Mouse (Mus musculus): ENCODE results near the gene Ccdc126. TPM values are rescaled to one million over a fixed set of nuclear protein-coding genes. Genes with fewer than 3 reads are reported as not detected.

Ccdc126 gene
- polyA plus RNA-seq (2017; shearing (Covaris generic)): 11.9 TPM

DNA sequence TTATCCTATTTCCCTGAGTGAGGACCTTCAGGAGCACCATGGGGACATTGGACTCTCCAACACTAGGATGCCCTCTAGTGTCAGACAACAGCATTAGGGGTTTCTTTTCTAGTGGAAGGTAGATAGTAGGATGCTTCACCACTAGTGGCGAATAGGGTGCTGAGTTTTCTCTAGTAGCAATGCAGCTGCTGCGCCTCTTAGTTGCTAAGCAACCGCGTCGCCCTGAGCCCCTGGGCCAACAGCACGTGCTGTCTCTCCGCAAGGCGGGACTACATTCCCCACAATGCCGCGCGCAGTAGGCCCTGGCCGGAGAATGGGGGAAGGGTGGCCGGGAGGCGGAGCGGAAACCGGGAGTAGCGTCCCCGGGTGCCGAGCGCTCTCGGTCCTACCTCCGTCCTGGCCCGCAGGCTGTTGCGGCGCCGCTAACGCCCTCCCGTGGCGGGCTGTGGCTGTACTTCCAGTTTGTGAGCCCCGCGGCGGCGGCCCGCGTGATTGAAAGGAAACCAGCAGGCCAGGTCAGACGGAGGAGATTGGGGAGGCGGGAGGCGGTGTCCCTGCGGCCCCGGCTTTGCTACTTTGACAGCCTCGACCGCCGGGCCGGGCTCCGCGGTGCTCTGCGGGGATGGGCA lies at the start of gene Ccdc126:
Gene Ccdc126, plus strand, starts transcription at position 309 of the 629 bp plus-strand sequence.

GRCm38 (mm10) chr6:49367159-49368054 lies 48.3 kb downstream of the Ccdc126 start, which contains the start of gene Fam221a:
TSS of gene Fam221a (plus strand) at chr6:49367739.

Other genes starting within 250 kb of the Ccdc126 start
- 51.8 TPM for gene Malsu1, start 245.5 kb upstream of the Ccdc126 start, polyA plus RNA-seq (2017; shearing (Covaris generic))
- 0.92 TPM for gene Igf2bp3, start 104.3 kb upstream of the Ccdc126 start, polyA plus RNA-seq (2017; shearing (Covaris generic))
- gene Tra2a, start 55.2 kb upstream of the Ccdc126 start, polyA plus RNA-seq (2017; shearing (Covaris generic)): 108 TPM
- 4.8 TPM for gene Fam221a, start 48.5 kb downstream of the Ccdc126 start, polyA plus RNA-seq (2017; shearing (Covaris generic))
- gene Stk31, start 76.3 kb downstream of the Ccdc126 start, polyA plus RNA-seq (2017; shearing (Covaris generic)): not detected

Measured in effector memory CD4-positive, alpha-beta T cell, adult 5 months (primary cell).